Mouse (Mus musculus) small intestine, adult 2 months (tissue): ENCODE measurements around the gene Gramd1b.

Experiments used
- CTCF ChIP-seq: fragments of 200-500 bp; IDR thresholded peaks from 2 replicates; pipeline ENCODE4 v1.5.1; 2012; ENCODE audit warnings: low read depth, mild to moderate bottlenecking, control low read depth, inconsistent platforms, low read length, moderate library complexity, mixed read lengths; ENCODE audit not compliant: insufficient replicate concordance, insufficient read length; ENCODE audit errors: extremely low read depth
- POLR2A ChIP-seq: fragments of 200-500 bp; IDR thresholded peaks from 2 replicates; pipeline ENCODE4 v1.6.1; 2012; ENCODE audit warnings: low read depth, mild to moderate bottlenecking, control low read depth, inconsistent platforms, low read length, moderate library complexity

DNA sequence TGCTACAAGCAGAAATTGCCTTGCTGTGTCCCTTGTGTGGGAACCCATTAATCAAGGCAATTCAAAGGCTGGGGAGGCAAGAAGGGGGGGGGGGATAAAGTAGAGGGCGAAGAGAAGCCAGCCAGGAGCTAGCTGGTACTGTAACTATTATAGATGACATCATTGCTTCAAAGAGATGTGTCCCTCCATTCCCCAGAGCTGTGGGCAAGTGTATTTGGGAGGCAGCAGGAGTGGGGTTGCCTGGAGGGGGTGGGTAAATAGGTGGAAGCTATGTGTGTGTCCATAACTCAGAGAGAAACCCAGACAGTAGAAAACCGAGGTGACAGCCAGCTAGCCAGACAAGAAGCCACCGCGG is 262.5 kb downstream of the Gramd1b start:
- no peak for TF ChIP-seq CTCF
- no peak for TF ChIP-seq POLR2A
